Comparison of ENCODE assay signal across 9 mouse cellular contexts in genomic region chr15:85708843-85709242, GRCm38 (mm10). TPM values are rescaled to one million over a fixed set of nuclear protein-coding genes. Genes with fewer than 3 reads are reported as not detected.
A peak's percentile ranks its signal among the peaks of the same experiment; 100 is the strongest.
DNase-seq lines count a peak whose midpoint lies in the region; ATAC-seq and TF ChIP-seq lines count a peak whose summit lies in the region.
"Had no signal": no experiment of that assay in that cellular context is flagged by ENCODE, and none has a peak within 500 bp of the region (broad histone marks: within the 10 kb centered on the region; RNA-seq: fewer than 3 reads in every experiment).

No protein-coding gene starts in this region.

- 0 out of 2 replicates have a peak, but pooled peaks cover 2% of the 10 kb centered on the region for H3K36me3 ChIP-seq in lung, postnatal 0 days (ENCODE audit: insufficient read depth, low read length)
- H3K36me3 ChIP-seq in hindbrain, embryonic 13.5 days: peaks cover 38% of the 10 kb centered on the region
- peaks cover 34% of the 10 kb centered on the region for H3K36me3 ChIP-seq in neural tube, embryonic 15.5 days
- H3K36me3 ChIP-seq: liver, embryonic 15.5 days had no signal

- 0 out of 2 replicates have a peak overlapping the region, but pooled peaks have one; percentile 14 for H3K27ac ChIP-seq in lung, postnatal 0 days (ENCODE audit: low read length)
- H3K27ac ChIP-seq in hindbrain, embryonic 13.5 days: peak overlapping the region; percentile 70
- H3K27ac ChIP-seq in neural tube, embryonic 15.5 days (replicated peaks): peak overlapping the region; percentile 78
- H3K27ac ChIP-seq: liver, embryonic 15.5 days had no signal

- H3K4me3 ChIP-seq in lung, postnatal 0 days (ENCODE audit: low read depth, low read length): no peak overlapping the region
- H3K4me3 ChIP-seq in hindbrain, embryonic 13.5 days: no peak overlapping the region
- H3K4me3 ChIP-seq in neural tube, embryonic 15.5 days (replicated peaks): no peak overlapping the region
- H3K4me3 ChIP-seq: liver, embryonic 15.5 days had no signal

- no peaks in the 10 kb centered on the region for H3K9me3 ChIP-seq in lung, postnatal 0 days (ENCODE audit: low read length)
- no peaks in the 10 kb centered on the region for H3K9me3 ChIP-seq in hindbrain, embryonic 13.5 days
- no peaks in the 10 kb centered on the region for H3K9me3 ChIP-seq in neural tube, embryonic 15.5 days (replicated peaks)
- H3K9me3 ChIP-seq: liver, embryonic 15.5 days had no signal

- TF ChIP-seq CTCF in lung, postnatal 0 days (IDR thresholded peaks at IDR 0.05): no peak

- ATAC-seq in lung, postnatal 0 days: peak; percentile 8; the same call in 1 of the 2 replicates
- ATAC-seq in hindbrain, embryonic 13.5 days (ENCODE audit: low FRiP score): peak; percentile 25
- peak; percentile 26; the same call in 1 of the 2 replicates for ATAC-seq in neural tube, embryonic 15.5 days (ENCODE audit: low FRiP score)

- H3K4me2 ChIP-seq in lung, postnatal 0 days (replicated peaks; ENCODE audit: low read depth, low read length): no peak overlapping the region
- no peak overlapping the region for H3K4me2 ChIP-seq in hindbrain, embryonic 13.5 days
- no peak overlapping the region for H3K4me2 ChIP-seq in neural tube, embryonic 15.5 days
- H3K4me2 ChIP-seq: liver, embryonic 15.5 days had no signal

- no peaks in the 10 kb centered on the region for H3K27me3 ChIP-seq in lung, postnatal 0 days (replicated peaks; ENCODE audit: insufficient read depth, low read length)
- peaks cover 15% of the 10 kb centered on the region; the same call in 1 of the 2 replicates for H3K27me3 ChIP-seq in hindbrain, embryonic 13.5 days
- H3K27me3 ChIP-seq in neural tube, embryonic 15.5 days (replicated peaks): no peaks in the 10 kb centered on the region
- H3K27me3 ChIP-seq: liver, embryonic 15.5 days had no signal

- intact Hi-C loops in gastrocnemius, postnatal 36 days (cut with DNase I): loop anchor here (1.0 to 5.0 kb wide), 3 partner anchors 37 to 111 kb away; no protein-coding TSS in a partner anchor

- H3K4me1 ChIP-seq in lung, postnatal 0 days (ENCODE audit: insufficient read depth, low read depth, low read length): no peaks in the 10 kb centered on the region
- peaks cover 33% of the 10 kb centered on the region for H3K4me1 ChIP-seq in hindbrain, embryonic 13.5 days (replicated peaks)
- peaks cover 31% of the 10 kb centered on the region for H3K4me1 ChIP-seq in neural tube, embryonic 15.5 days
- H3K4me1 ChIP-seq: liver, embryonic 15.5 days had no signal

- 71% methylated on average over 4 of the region's 4 CpGs for WGBS in lung, postnatal 0 days
- 79% methylated on average over 4 of the region's 4 CpGs for WGBS in hindbrain, embryonic 13.5 days
- 84% methylated on average over 4 of the region's 4 CpGs for WGBS in neural tube, embryonic 15.5 days

- H3K9ac ChIP-seq in lung, postnatal 0 days (replicated peaks; ENCODE audit: low read depth): no peak overlapping the region
- H3K9ac ChIP-seq in hindbrain, embryonic 13.5 days: no peak overlapping the region
- H3K9ac ChIP-seq in neural tube, embryonic 15.5 days (replicated peaks): no peak overlapping the region
- H3K9ac ChIP-seq: liver, embryonic 15.5 days had no signal

- peak; percentile 45 for DNase-seq in gastrocnemius, postnatal 25 days
- DNase-seq in gastrocnemius, postnatal 36 days: no peak
- DNase-seq in lung, postnatal 0 days (ENCODE audit: low spot score): no peak
- DNase-seq in lung, postnatal 36 days: no peak
- DNase-seq in retina, embryonic 14.5 days (ENCODE audit: low spot score): no peak
- no peak for DNase-seq in right cerebral cortex, adult 2 months (ENCODE audit: low spot score in 2 of 2)

- no peak for TF ChIP-seq EP300 in lung, postnatal 0 days (IDR thresholded peaks at IDR 0.05)

RNA-seq across cellular contexts. Expression of gene Ppara, which starts 25.9 kb away (rescaled TPM):
- 10 to 100 TPM; 11.4 to 19.3 TPM for total RNA-seq in gastrocnemius, postnatal 25 days (2021)
- total RNA-seq in gastrocnemius, postnatal 36 days (2021): 10 to 100 TPM; 14.5 to 16.5 TPM
- polyA plus RNA-seq in lung, postnatal 0 days (2015; fragmentation: Nextera tagmentation; extraction: Ambion mirVana): 5.1 and 5.2 TPM in 2 replicates
- 1.2 and 1.7 TPM in 2 replicates for polyA plus RNA-seq in hindbrain, embryonic 13.5 days (2015; fragmentation: Nextera tagmentation; extraction: Ambion mirVana)
- polyA plus RNA-seq in neural tube, embryonic 15.5 days (2015; fragmentation: Nextera tagmentation; extraction: Ambion mirVana): 1.5 and 2.0 TPM in 2 replicates

Comparison
In these comparisons a context has a peak if more than half of its experiments do, and no peak if none do; other contexts are left out.
1. H3K27ac ChIP-seq: peak in every context shown above with its lines; median percentile 78 in neural tube, embryonic 15.5 days; 70 in hindbrain, embryonic 13.5 days; 14 in lung, postnatal 0 days.